In genomic region chr2:178622801-178623200, GRCm38 (mm10) we compare ENCODE assay signal across 13 mouse cellular contexts.
DNase-seq lines count a peak whose midpoint lies in the region; ATAC-seq and TF ChIP-seq lines count a peak whose summit lies in the region.
"Had no signal": no experiment of that assay in that cellular context is flagged by ENCODE, and none has a peak within 500 bp of the region (broad histone marks: within the 10 kb centered on the region; RNA-seq: fewer than 3 reads in every experiment).

No protein-coding gene starts in this region.

- peak; percentile 46 for DNase-seq in heart, adult 11 months
- no peak for DNase-seq in heart, postnatal 4 days
- DNase-seq in lung, postnatal 10 days: no peak
- DNase-seq in thymus, adult 2 months: no peak
- no peak for DNase-seq in right cerebral cortex, postnatal 25 days
- DNase-seq: right cerebral cortex, postnatal 4 days had no signal

- no peaks in the 10 kb centered on the region for H3K36me3 ChIP-seq in lung, embryonic 15.5 days
- no peaks in the 10 kb centered on the region for H3K36me3 ChIP-seq in forebrain, embryonic 16.5 days (ENCODE audit: control insufficient read depth, insufficient read depth)
- H3K36me3 ChIP-seq in thymus, adult 2 months (ENCODE audit: control insufficient read depth, insufficient read depth, low read length): no peaks in the 10 kb centered on the region
- H3K36me3 ChIP-seq: embryonic facial prominence, embryonic 13.5 days; limb, embryonic 13.5 days had no signal

- H3K27ac ChIP-seq in lung, embryonic 15.5 days: no peak overlapping the region
- H3K27ac ChIP-seq in forebrain, embryonic 16.5 days (ENCODE audit: low read length): no peak overlapping the region
- no peak overlapping the region for H3K27ac ChIP-seq in thymus, adult 2 months (ENCODE audit: control insufficient read depth, insufficient read depth, low read length)
- H3K27ac ChIP-seq: embryonic facial prominence, embryonic 13.5 days; limb, embryonic 13.5 days had no signal

- TF ChIP-seq CTCF in thymus, adult 2 months (IDR thresholded peaks at IDR 0.05; ENCODE audit: borderline replicate concordance, control insufficient read depth, extremely low read depth, insufficient read depth, low read length, poor library complexity): no peak

- no peak overlapping the region for H3K4me3 ChIP-seq in lung, embryonic 15.5 days
- no peak overlapping the region for H3K4me3 ChIP-seq in forebrain, embryonic 16.5 days (replicated peaks; ENCODE audit: low read length)
- no peak overlapping the region for H3K4me3 ChIP-seq in thymus, adult 2 months (ENCODE audit: control insufficient read depth, insufficient read depth, low read length)
- H3K4me3 ChIP-seq: embryonic facial prominence, embryonic 13.5 days; limb, embryonic 13.5 days; myocyte had no signal

- H3K9me3 ChIP-seq in lung, embryonic 15.5 days: no peaks in the 10 kb centered on the region
- no peaks in the 10 kb centered on the region for H3K9me3 ChIP-seq in forebrain, embryonic 16.5 days (ENCODE audit: control insufficient read depth, low read length)
- H3K9me3 ChIP-seq: embryonic facial prominence, embryonic 13.5 days; limb, embryonic 13.5 days had no signal

- WGBS in lung, embryonic 15.5 days: 59% methylated on average over 3 of the region's 3 CpGs
- whole genome bisulfite sequencing in forebrain, embryonic 16.5 days: 45% methylated on average over 3 of the region's 3 CpGs
- WGBS in thymus, adult 2 months: 75% methylated on average over 3 of the region's 3 CpGs

- ATAC-seq in lung, embryonic 15.5 days (ENCODE audit: borderline replicate concordance, extremely low read depth, low FRiP score, low TSS enrichment): peak; percentile 67; the same call in 1 of the 2 replicates
- ATAC-seq in forebrain, embryonic 16.5 days: peak; percentile 26; the same call in 1 of the 2 replicates
- ATAC-seq in megakaryocyte, adult 5-6 weeks (ENCODE audit: poor library complexity, severe bottlenecking): 0 out of 2 replicates have a peak, but pooled peaks have one; percentile 14
- ATAC-seq: intestine, postnatal 0 days had no signal

- H3K9ac ChIP-seq in lung, embryonic 15.5 days: no peak overlapping the region
- H3K9ac ChIP-seq in forebrain, embryonic 16.5 days (replicated peaks; ENCODE audit: low read depth, low read length): no peak overlapping the region
- H3K9ac ChIP-seq: embryonic facial prominence, embryonic 13.5 days; limb, embryonic 13.5 days had no signal

- TF ChIP-seq POLR2A in thymus, adult 2 months (IDR thresholded peaks at IDR 0.05; ENCODE audit: control insufficient read depth, extremely low read depth, insufficient read depth, low read length, poor library complexity): no peak

- H3K4me1 ChIP-seq in lung, embryonic 15.5 days: no peaks in the 10 kb centered on the region
- H3K4me1 ChIP-seq in forebrain, embryonic 16.5 days (replicated peaks; ENCODE audit: control insufficient read depth, insufficient read depth, low read length): peaks cover 6% of the 10 kb centered on the region
- H3K4me1 ChIP-seq in thymus, adult 2 months (replicated peaks; ENCODE audit: control insufficient read depth, insufficient read depth, low read length): no peaks in the 10 kb centered on the region

- peaks cover 54% of the 10 kb centered on the region for H3K27me3 ChIP-seq in lung, embryonic 15.5 days
- no peaks in the 10 kb centered on the region for H3K27me3 ChIP-seq in forebrain, embryonic 16.5 days (replicated peaks; ENCODE audit: control insufficient read depth, insufficient read depth, low read length)
- H3K27me3 ChIP-seq in thymus, adult 2 months (ENCODE audit: control insufficient read depth, insufficient read depth, low read length): no peaks in the 10 kb centered on the region; the same call in 1 of the 2 replicates

- no peak overlapping the region for H3K4me2 ChIP-seq in lung, embryonic 15.5 days
- H3K4me2 ChIP-seq in forebrain, embryonic 16.5 days (ENCODE audit: low read length): no peak overlapping the region
- H3K4me2 ChIP-seq: embryonic facial prominence, embryonic 13.5 days; limb, embryonic 13.5 days had no signal

Comparison
In these comparisons a context has a peak if more than half of its experiments do, and no peak if none do; other contexts are left out.
1. ATAC-seq: peak in every context shown above with its lines; median percentile 67 in lung, embryonic 15.5 days; 26 in forebrain, embryonic 16.5 days; 14 in megakaryocyte, adult 5-6 weeks.